Mouse (Mus musculus) CH12.LX (cell line): ENCODE measurements at regions not wholly inside any gene's neighbourhood (a gene's known extent, or its start where the extent isn't known, plus 50 kb on each side); places are given as distances from the start of the nearest gene placed in this dataset.

Experiments
- CTCF ChIP-seq, 2 experiments: IDR thresholded peaks in 1 of 2; conservative IDR thresholded peaks in 1 of 2; 2 replicates each; pipeline ENCODE4 v1.5.1; 2011 to 2012; ENCODE audit warnings: low read depth in 2 of 2, low read length in 2 of 2, improper control_type of control experiment in 1 of 2, inconsistent platforms in 1 of 2, mild to moderate bottlenecking in 1 of 2, moderate library complexity in 1 of 2
- E2F4 ChIP-seq: IDR thresholded peaks from 2 replicates; pipeline ENCODE4 v1.6.1; 2011; ENCODE audit warnings: low read depth, low read length, improper control_type of control experiment; ENCODE audit not compliant: insufficient replicate concordance
- EP300 ChIP-seq: IDR thresholded peaks from 2 replicates; pipeline ENCODE4 v1.6.1; 2011; ENCODE audit warnings: low read length, improper control_type of control experiment
- GABPA ChIP-seq: IDR thresholded peaks from 2 replicates; pipeline ENCODE4 v1.6.1; 2012; ENCODE audit warnings: low read depth, low read length, improper control_type of control experiment, inconsistent platforms; ENCODE audit not compliant: insufficient replicate concordance
- KAT2A ChIP-seq: IDR thresholded peaks from 2 replicates; pipeline ENCODE4 v1.6.1; 2012; ENCODE audit warnings: low read length, improper control_type of control experiment, inconsistent platforms; ENCODE audit not compliant: insufficient replicate concordance
- MAFK ChIP-seq: IDR thresholded peaks from 2 replicates; pipeline ENCODE4 v1.6.1; 2011; ENCODE audit warnings: low read length, improper control_type of control experiment; ENCODE audit not compliant: insufficient replicate concordance
- MXI1 ChIP-seq: IDR thresholded peaks from 2 replicates; pipeline ENCODE4 v1.6.1; 2011; ENCODE audit warnings: mild to moderate bottlenecking, low read depth, low read length, improper control_type of control experiment
- NELFE ChIP-seq: IDR thresholded peaks from 2 replicates; pipeline ENCODE4 v1.6.1; 2011; ENCODE audit warnings: low read depth, low read length, improper control_type of control experiment
- POLR2A ChIP-seq: IDR thresholded peaks from 2 replicates; pipeline ENCODE4 v1.6.1; 2011; ENCODE audit warnings: low read depth, mild to moderate bottlenecking, improper control_type of control experiment, low read length
- POLR2AphosphoS2 ChIP-seq: IDR thresholded peaks from 2 replicates; pipeline ENCODE4 v1.6.1; 2011; ENCODE audit warnings: low read depth, low read length, improper control_type of control experiment
- TBP ChIP-seq: conservative IDR thresholded peaks from 2 replicates; pipeline ENCODE4 v1.6.1; 2011; ENCODE audit warnings: low read depth, low read length, improper control_type of control experiment
- UBTF ChIP-seq: IDR thresholded peaks from 2 replicates; pipeline ENCODE4 v1.6.1; 2012; ENCODE audit warnings: low read depth, mild to moderate bottlenecking, inconsistent platforms, low read length, improper control_type of control experiment, moderate library complexity
- USF1 ChIP-seq: IDR thresholded peaks from 2 replicates; pipeline ENCODE4 v1.6.1; 2014; ENCODE audit warnings: low read depth, mild to moderate bottlenecking, inconsistent platforms, low read length, improper control_type of control experiment

- TF ChIP-seq NELFE = no peak
- no peak for TF ChIP-seq POLR2A
- TF ChIP-seq CTCF (conservative IDR thresholded peaks at IDR 0.05 in 1 of 2, IDR thresholded peaks at IDR 0.05 in 1 of 2; ENCODE audit: low read depth in 2 of 2, low read length in 2 of 2) = no peak
- TF ChIP-seq TBP = no peak
- TF ChIP-seq EP300 = no peak
- no peak for TF ChIP-seq POLR2AphosphoS2
- TF ChIP-seq GABPA = no peak
- no peak for TF ChIP-seq MXI1
- no peak for TF ChIP-seq E2F4
- TF ChIP-seq UBTF = no peak
- TF ChIP-seq USF1 = no peak
- TF ChIP-seq KAT2A = no peak
- no peak for TF ChIP-seq MAFK
Measured at GRCm38 (mm10) chr7:40211956-40212355, 686.2 kb upstream of the Vstm2b start.
